ENCODE assay signal across 10 mouse cellular contexts in the genomic region with DNA sequence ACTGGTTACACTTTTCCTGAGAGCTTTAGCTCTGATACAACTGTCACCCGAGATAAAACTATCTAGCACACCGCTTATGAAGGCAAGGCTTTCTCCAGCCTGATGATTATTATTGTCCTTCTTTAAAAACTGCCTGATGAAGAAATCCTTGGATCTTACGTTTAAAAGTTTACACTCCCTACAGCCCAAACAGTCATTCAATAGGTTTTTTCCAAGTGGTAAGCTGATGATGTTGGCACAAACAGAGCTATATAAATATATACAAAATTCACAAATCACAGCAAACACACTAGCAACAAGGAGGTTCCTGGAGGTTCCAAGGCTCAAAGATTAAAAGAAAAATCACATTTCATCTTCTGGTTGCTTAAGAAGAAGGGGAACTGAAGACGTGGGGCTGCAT. TPM values are rescaled to one million over a fixed set of nuclear protein-coding genes. Genes with fewer than 3 reads are reported as not detected.
DNase-seq lines count a peak whose midpoint lies in the region; ATAC-seq and TF ChIP-seq lines count a peak whose summit lies in the region.
"Had no signal": no experiment of that assay in that cellular context is flagged by ENCODE, and none has a peak within 500 bp of the region (broad histone marks: within the 10 kb centered on the region; RNA-seq: fewer than 3 reads in every experiment).

No protein-coding gene starts in this region.

- no peaks in the 10 kb centered on the region for H3K36me3 ChIP-seq in heart, embryonic 16.5 days (ENCODE audit: control insufficient read depth, insufficient read depth)
- peaks cover 26% of the 10 kb centered on the region for H3K36me3 ChIP-seq in hindbrain, embryonic 10.5 days
- no peaks in the 10 kb centered on the region for H3K36me3 ChIP-seq in midbrain, embryonic 13.5 days
- H3K36me3 ChIP-seq: limb, embryonic 10.5 days had no signal

- no peaks in the 10 kb centered on the region for H3K9me3 ChIP-seq in heart, embryonic 16.5 days (replicated peaks; ENCODE audit: control insufficient read depth, low read length)
- H3K9me3 ChIP-seq in hindbrain, embryonic 10.5 days: no peaks in the 10 kb centered on the region
- H3K9me3 ChIP-seq in midbrain, embryonic 13.5 days: no peaks in the 10 kb centered on the region
- H3K9me3 ChIP-seq: limb, embryonic 10.5 days had no signal

- no peak for ATAC-seq in heart, embryonic 16.5 days (replicated peaks; ENCODE audit: extremely low read depth, insufficient read depth, low FRiP score)
- no peak for ATAC-seq in midbrain, embryonic 13.5 days

- peaks cover 70% of the 10 kb centered on the region for H3K4me1 ChIP-seq in heart, embryonic 16.5 days (ENCODE audit: control insufficient read depth, insufficient read depth, low read length)
- H3K4me1 ChIP-seq in bone marrow macrophage, adult 2 months (ENCODE audit: control insufficient read depth, insufficient read depth, low read length): peaks cover 42% of the 10 kb centered on the region
- H3K4me1 ChIP-seq in hindbrain, embryonic 10.5 days (replicated peaks): peaks cover 95% of the 10 kb centered on the region
- H3K4me1 ChIP-seq in midbrain, embryonic 13.5 days (replicated peaks): peaks cover 94% of the 10 kb centered on the region

- H3K9ac ChIP-seq in heart, embryonic 16.5 days (ENCODE audit: low read length): peak overlapping the region; percentile 26; the same call in 1 of the 2 replicates
- H3K9ac ChIP-seq in midbrain, embryonic 13.5 days (replicated peaks): peak overlapping the region; percentile 51; the same call in 1 of the 2 replicates

- intact Hi-C loops in heart, postnatal 10 days (cut with DNase I): loop anchor here (5.0 to 10.0 kb wide), 2 partner anchors 549 to 992 kb away; no protein-coding TSS in a partner anchor

- 32% methylated on average over 4 of the region's 4 CpGs for WGBS in heart, embryonic 16.5 days
- WGBS in hindbrain, embryonic 10.5 days: 50% methylated on average over 4 of the region's 4 CpGs
- whole genome bisulfite sequencing in midbrain, embryonic 13.5 days: 30% methylated on average over 4 of the region's 4 CpGs

- no peak overlapping the region for H3K4me3 ChIP-seq in heart, embryonic 16.5 days (ENCODE audit: low read length)
- H3K4me3 ChIP-seq in bone marrow macrophage, adult 2 months (ENCODE audit: insufficient read depth, low read length): no peak overlapping the region
- H3K4me3 ChIP-seq in hindbrain, embryonic 10.5 days: peak overlapping the region; percentile 94
- H3K4me3 ChIP-seq in midbrain, embryonic 13.5 days (replicated peaks): no peak overlapping the region; the same call in 1 of the 2 replicates
- H3K4me3 ChIP-seq: limb, embryonic 10.5 days had no signal

- no peaks in the 10 kb centered on the region for H3K27me3 ChIP-seq in heart, embryonic 16.5 days (ENCODE audit: control insufficient read depth, insufficient read depth, low read length)
- H3K27me3 ChIP-seq in hindbrain, embryonic 10.5 days (ENCODE audit: insufficient read depth, poor library complexity, severe bottlenecking): no peaks in the 10 kb centered on the region
- H3K27me3 ChIP-seq in midbrain, embryonic 13.5 days: no peaks in the 10 kb centered on the region

- DNase-seq in heart, postnatal 10 days: no peak
- DNase-seq in hindbrain, embryonic 10.5 days (ENCODE audit: low spot score): no peak
- DNase-seq in embryo, embryonic 9.5 days (ENCODE audit: extremely low spot score): no peak
- DNase-seq in Muller cell, postnatal 12 days (ENCODE audit: inconsistent ontology term): no peak
- DNase-seq in adrenal gland, postnatal 25 days: no peak
- DNase-seq: adrenal gland, adult 2 months had no signal

- no peak for TF ChIP-seq CTCF in bone marrow macrophage, adult 2 months (IDR thresholded peaks at IDR 0.05; ENCODE audit: low read depth, low read length)

- TF ChIP-seq POLR2A in bone marrow macrophage, adult 2 months (IDR thresholded peaks at IDR 0.05; ENCODE audit: borderline replicate concordance, low read depth, low read length): no peak

- H3K4me2 ChIP-seq in heart, embryonic 16.5 days (ENCODE audit: low read depth, low read length): peak overlapping the region; percentile 3; the same call in 1 of the 2 replicates
- peak overlapping the region; percentile 76 for H3K4me2 ChIP-seq in midbrain, embryonic 13.5 days (replicated peaks)

- H3K27ac ChIP-seq in heart, embryonic 16.5 days (ENCODE audit: low read length): no peak overlapping the region
- peak overlapping the region; percentile 100 for H3K27ac ChIP-seq in bone marrow macrophage, adult 2 months (ENCODE audit: insufficient read depth, low read depth, low read length)
- H3K27ac ChIP-seq in hindbrain, embryonic 10.5 days: peak overlapping the region; percentile 100
- H3K27ac ChIP-seq in midbrain, embryonic 13.5 days: peak overlapping the region; percentile 56
- H3K27ac ChIP-seq: limb, embryonic 10.5 days had no signal

RNA-seq across cellular contexts. Expression of gene Zeb2, which starts 13.1 kb away (rescaled TPM):
- polyA plus RNA-seq in heart, embryonic 16.5 days (2015; fragmentation: Nextera tagmentation; extraction: Ambion mirVana): 19.9 and 25.2 TPM in 2 replicates
- total RNA-seq in heart, postnatal 10 days (2021): 10 to 100 TPM; 62.7 to 77.7 TPM
- 368 and 388 TPM in 2 replicates for polyA plus RNA-seq in bone marrow macrophage, adult 2 months (2012; ENCODE audit: insufficient read depth, insufficient read length, missing spikeins)
- 49.3 and 54.1 TPM in 2 replicates for polyA plus RNA-seq in hindbrain, embryonic 10.5 days (2016; fragmentation: Nextera tagmentation; extraction: Ambion mirVana)
- polyA plus RNA-seq in midbrain, embryonic 13.5 days (2015; fragmentation: Nextera tagmentation; extraction: Ambion mirVana): 38.9 and 50.2 TPM in 2 replicates
- total RNA-seq in adrenal gland, postnatal 25 days (2021): 170 and 221 TPM in 2 replicates
